Mouse (Mus musculus) spleen, adult 2 months (tissue): Measurements from ENCODE around the gene Rnf5.

Experiments used
- CTCF ChIP-seq: fragments of 200-500 bp; IDR thresholded peaks from 2 replicates; pipeline ENCODE4 v1.5.1; 2011; ENCODE audit warnings: mild to moderate bottlenecking, inconsistent platforms; ENCODE audit not compliant: insufficient read depth, insufficient read length, insufficient replicate concordance; ENCODE audit errors: extremely low read depth
- POLR2A ChIP-seq: fragments of 200-500 bp; IDR thresholded peaks from 2 replicates; pipeline ENCODE4 v1.6.1; 2011; ENCODE audit warnings: low read depth, low read length, inconsistent platforms

DNA sequence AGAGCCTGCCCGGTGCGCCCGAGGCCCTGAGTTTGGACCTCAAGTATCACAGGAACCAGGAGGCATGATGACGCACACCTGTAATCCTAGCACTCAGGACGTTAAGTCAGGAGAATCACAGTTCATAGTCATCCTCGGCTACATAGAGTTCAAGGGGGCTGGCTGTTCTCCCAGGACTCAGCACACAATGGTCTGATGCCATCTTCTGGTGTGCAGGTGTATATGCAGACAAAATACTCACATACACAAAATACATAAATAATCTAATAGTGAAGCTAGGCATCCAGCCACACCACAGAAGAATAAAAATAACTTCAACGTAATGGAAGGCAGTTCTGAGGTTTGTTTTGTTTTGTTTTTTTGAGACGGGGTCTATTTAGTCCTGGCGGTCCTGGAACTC is 19.7 kb upstream of the Rnf5 start:
- TF ChIP-seq CTCF = no peak
- TF ChIP-seq POLR2A = no peak
